Mouse (Mus musculus) erythroid progenitor cell, adult 5-6 weeks (primary cell): ENCODE measurements at regions not wholly inside any gene's neighbourhood (a gene's known extent, or its start where the extent isn't known, plus 50 kb on each side); places are given as distances from the start of the nearest gene placed in this dataset.

Source experiments
- ATAC-seq: replicated peaks from 2 replicates; pipeline ENCODE4 v1.8.0; 2016; ENCODE audit warnings: moderate number of reproducible peaks, mild to moderate bottlenecking, moderate TSS enrichment, inconsistent platforms; ENCODE audit not compliant: poor library complexity, low FRiP score, severe bottlenecking

- ATAC-seq = no peak
Measured at GRCm38 (mm10) chr16:74749006-74749405, 337.4 kb upstream of the Robo2 start.

GRCm38 (mm10) chr16:74743512-74743911 is 331.9 kb upstream of the Robo2 start:
- no peak for ATAC-seq

GRCm38 (mm10) chr16:74739194-74740135 is 327.8 kb upstream of the Robo2 start:
- ATAC-seq = no peak

- ATAC-seq = no peak
Measured at GRCm38 (mm10) chr16:74732940-74733776, 321.5 kb upstream of the Robo2 start.

- ATAC-seq = no peak
Measured at GRCm38 (mm10) chr16:74730169-74730794, 318.7 kb upstream of the Robo2 start.

- no peak for ATAC-seq
Measured at GRCm38 (mm10) chr16:74723217-74723616, 311.6 kb upstream of the Robo2 start.

GRCm38 (mm10) chr16:74718154-74718553 is 306.5 kb upstream of the Robo2 start:
- no peak for ATAC-seq

- no peak for ATAC-seq
Measured at GRCm38 (mm10) chr16:74717622-74718021, 306.0 kb upstream of the Robo2 start.

GRCm38 (mm10) chr16:74714950-74715349 is 303.3 kb upstream of the Robo2 start:
- no peak for ATAC-seq

- no peak for ATAC-seq
Measured at GRCm38 (mm10) chr16:74712515-74712914, 300.9 kb upstream of the Robo2 start.

- no peak for ATAC-seq
Measured at GRCm38 (mm10) chr16:74702067-74702466, 290.4 kb upstream of the Robo2 start.

GRCm38 (mm10) chr16:74683371-74683770 is 271.7 kb upstream of the Robo2 start:
- ATAC-seq = no peak

- no peak for ATAC-seq
Measured at GRCm38 (mm10) chr16:74675586-74675985, 264.0 kb upstream of the Robo2 start.

GRCm38 (mm10) chr16:74671466-74671865 is 259.8 kb upstream of the Robo2 start:
- no peak for ATAC-seq

- ATAC-seq = no peak
Measured at GRCm38 (mm10) chr16:74664337-74664736, 252.7 kb upstream of the Robo2 start.

GRCm38 (mm10) chr16:74651244-74651643 is 239.6 kb upstream of the Robo2 start:
- no peak for ATAC-seq

- no peak for ATAC-seq
Measured at GRCm38 (mm10) chr16:74649207-74649606, 237.6 kb upstream of the Robo2 start.

- no peak for ATAC-seq
Measured at GRCm38 (mm10) chr16:74648384-74648783, 236.8 kb upstream of the Robo2 start.

- ATAC-seq = no peak
Measured at GRCm38 (mm10) chr16:74644750-74645366, 233.2 kb upstream of the Robo2 start.

GRCm38 (mm10) chr16:74639805-74640204 is 228.2 kb upstream of the Robo2 start:
- ATAC-seq = no peak
